Mouse (Mus musculus): ENCODE data around the gene Ntng2. TPM values are rescaled to one million over a fixed set of nuclear protein-coding genes. Genes with fewer than 3 reads are reported as not detected.
A peak's percentile ranks its signal among the peaks of the same experiment; 100 is the strongest.

Gene Ntng2
- total RNA-seq, 2 experiments from 2014 or later: 82.4 to 90.1 TPM

DNA sequence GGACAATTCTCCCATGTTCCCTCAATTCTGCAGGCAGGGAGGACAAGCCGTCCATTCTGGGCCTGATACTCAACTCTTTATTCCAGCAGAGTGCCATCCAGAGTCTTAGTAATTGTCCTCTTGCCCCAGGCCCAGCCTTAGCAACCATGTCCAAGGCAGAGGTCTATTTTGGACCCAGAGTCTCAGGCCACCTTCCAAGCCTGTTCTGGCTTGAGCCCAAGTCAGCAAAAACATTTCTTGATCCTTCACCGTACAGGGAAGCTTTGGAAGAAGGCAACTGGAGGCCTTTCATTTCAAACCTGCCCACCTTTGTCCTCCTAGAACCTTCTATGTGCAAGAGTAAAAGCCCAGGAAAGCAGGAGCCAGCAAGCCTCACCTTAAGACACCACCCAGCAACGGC lies 17.8 kb downstream of the Ntng2 start:
- intact Hi-C loops (cut with DNase I): loop anchor here (5.0 kb wide), 1 partner anchor 232 kb away; no protein-coding TSS in a partner anchor
- DNase-seq (ENCODE audit: extremely low spot score in 1 of 2, low spot score in 2 of 2): no peak
- TF ChIP-seq CTCF (IDR thresholded peaks at IDR 0.05): no peak
- Histone ChIP-seq H3K4me3 (no peak overlapping the region), H3K27ac (no peak overlapping the region; the same call in 1 of the 2 replicates)

- H3K27ac ChIP-seq: no peak overlapping the region
- H3K4me3 ChIP-seq: no peak overlapping the region
- intact Hi-C loops (cut with DNase I): no loop called here
- no peak for DNase-seq (ENCODE audit: extremely low spot score in 1 of 2, low spot score in 2 of 2)
- TF ChIP-seq CTCF (IDR thresholded peaks at IDR 0.05): no peak
Measured at GRCm38 (mm10) chr2:29234002-29234401, 18.8 kb downstream of the Ntng2 start.

DNA sequence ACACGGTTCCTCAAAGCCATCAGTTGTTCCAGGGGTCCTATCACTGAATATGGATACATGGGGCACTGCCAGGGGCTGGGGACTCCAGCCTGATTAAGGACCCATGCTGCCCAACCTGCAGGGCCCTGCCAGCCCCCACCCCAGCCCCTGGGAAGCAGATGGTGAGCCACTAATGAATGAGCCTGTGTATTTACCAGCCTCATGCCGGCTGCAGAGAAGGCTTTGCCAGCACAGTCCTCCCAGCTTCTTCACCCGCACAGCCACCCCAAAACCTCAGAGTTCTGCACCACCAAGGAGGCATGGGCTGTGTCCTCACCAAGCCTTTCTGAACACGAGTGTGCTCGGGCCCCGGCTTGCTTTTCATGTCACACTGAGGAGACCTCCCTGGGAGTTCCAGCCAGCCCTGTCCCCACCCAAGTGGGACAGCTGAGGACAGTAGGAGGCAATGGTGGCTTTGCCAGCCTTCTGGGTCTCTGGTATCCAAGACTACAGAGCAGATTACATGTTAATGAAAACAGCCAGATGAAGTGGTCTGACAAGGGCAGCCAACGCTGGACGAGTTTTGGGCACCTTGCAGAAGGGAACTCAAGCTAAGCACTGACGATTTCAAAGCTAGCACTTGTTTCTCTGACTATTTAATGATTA lies 22.5 kb downstream of the Ntng2 start:
- no peak for DNase-seq (ENCODE audit: extremely low spot score in 1 of 2, low spot score in 2 of 2)
- Histone ChIP-seq H3K4me3 (no peak overlapping the region), H3K27ac (no peak overlapping the region)
- intact Hi-C loops (cut with DNase I): no loop called here
- TF ChIP-seq CTCF (IDR thresholded peaks at IDR 0.05): no peak

DNA sequence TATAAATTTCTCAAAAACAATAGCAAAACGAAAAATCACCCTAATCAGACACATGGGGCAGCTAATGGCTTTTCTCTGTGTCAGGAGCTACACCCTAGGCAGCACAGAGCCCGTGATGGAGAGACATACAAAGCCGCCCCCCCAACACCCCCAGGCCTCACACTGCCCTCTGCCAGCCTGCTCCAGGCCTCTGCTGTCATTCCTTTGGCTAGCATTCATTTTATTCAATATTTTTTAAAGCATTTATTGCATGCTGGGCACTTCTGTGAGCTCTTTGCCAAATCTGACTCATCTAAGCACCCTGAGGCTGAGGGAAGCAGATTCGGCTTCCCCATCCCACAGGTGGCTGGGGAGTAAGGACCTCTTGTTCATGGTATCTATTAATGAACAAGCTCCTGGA lies 26.1 kb downstream of the Ntng2 start:
- H3K27ac ChIP-seq: no peak overlapping the region
- no peak for TF ChIP-seq CTCF (IDR thresholded peaks at IDR 0.05)
- no peak overlapping the region for H3K4me3 ChIP-seq
- intact Hi-C loops (cut with DNase I): no loop called here
- no peak for DNase-seq (ENCODE audit: extremely low spot score in 1 of 2, low spot score in 2 of 2)

DNA sequence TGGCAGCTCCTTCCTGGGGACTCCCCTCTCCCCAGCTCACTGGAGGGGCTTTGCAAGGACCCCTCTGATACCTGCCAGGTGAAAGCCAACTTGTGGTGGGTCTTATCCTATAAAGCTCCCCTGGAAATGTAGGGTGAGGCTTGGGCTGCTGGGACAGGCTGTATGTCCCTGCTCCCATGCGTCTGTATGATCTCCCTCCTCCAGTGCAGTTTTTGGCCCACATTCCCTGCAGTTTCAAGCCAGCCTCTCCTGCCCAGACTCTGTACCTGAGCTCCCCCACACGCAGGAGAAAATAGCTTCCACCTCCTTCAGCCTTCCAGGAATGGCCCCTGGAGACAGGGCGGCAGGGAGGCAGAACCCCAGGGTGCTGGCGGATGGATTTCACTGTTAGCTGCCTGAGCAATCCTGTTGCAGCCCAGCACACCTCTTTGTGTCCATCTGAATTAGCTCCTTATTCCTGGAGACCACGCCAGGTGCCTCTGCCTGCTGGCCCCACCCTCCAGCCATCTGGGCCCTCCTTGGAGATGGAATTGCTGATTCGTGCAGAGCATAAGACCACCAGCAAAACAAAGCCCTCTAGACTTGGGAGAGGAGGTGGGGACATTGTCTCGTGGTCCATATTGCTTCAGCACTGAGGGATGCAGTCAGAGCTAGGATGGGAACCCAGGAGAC lies 29.1 kb downstream of the Ntng2 start:
- DNase-seq (ENCODE audit: extremely low spot score in 1 of 2, low spot score in 2 of 2): no peak
- Histone ChIP-seq H3K4me3 (no peak overlapping the region), H3K27ac (peak overlapping the region; percentile 36; the same call in 1 of the 2 replicates)
- TF ChIP-seq CTCF (IDR thresholded peaks at IDR 0.05): no peak
- intact Hi-C loops (cut with DNase I): no loop called here

DNA sequence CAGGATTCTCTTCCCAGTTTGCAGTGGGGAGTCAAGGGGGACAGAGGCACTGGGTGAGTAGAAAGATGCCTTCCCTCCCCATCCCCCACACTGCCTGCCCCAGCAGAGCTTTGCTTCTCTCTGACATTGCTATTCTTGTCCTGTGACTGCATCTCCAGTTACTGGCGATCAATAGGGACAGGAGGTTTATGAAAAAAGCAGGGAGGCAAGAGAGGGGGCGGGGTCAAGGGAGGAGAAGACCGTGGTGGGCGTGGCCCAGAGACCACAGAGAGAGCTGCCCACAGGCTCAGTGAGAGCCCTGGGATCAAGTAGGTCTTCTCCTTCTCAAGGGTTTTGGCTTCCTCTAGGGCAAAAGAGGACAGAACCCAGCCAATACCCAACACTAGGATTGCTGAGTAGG lies 30.5 kb downstream of the Ntng2 start:
- no peak overlapping the region for H3K4me3 ChIP-seq
- TF ChIP-seq CTCF (IDR thresholded peaks at IDR 0.05): no peak
- H3K27ac ChIP-seq: no peak overlapping the region
- no peak for DNase-seq (ENCODE audit: extremely low spot score in 1 of 2, low spot score in 2 of 2)
- intact Hi-C loops (cut with DNase I): no loop called here

- H3K4me3 ChIP-seq: no peak overlapping the region
- no peak for DNase-seq (ENCODE audit: extremely low spot score in 1 of 2, low spot score in 2 of 2)
- intact Hi-C loops (cut with DNase I): no loop called here
- no peak for TF ChIP-seq CTCF (IDR thresholded peaks at IDR 0.05)
- no peak overlapping the region; the same call in 1 of the 2 replicates for H3K27ac ChIP-seq
Measured at GRCm38 (mm10) chr2:29218831-29219230, 34.0 kb downstream of the Ntng2 start.

DNA sequence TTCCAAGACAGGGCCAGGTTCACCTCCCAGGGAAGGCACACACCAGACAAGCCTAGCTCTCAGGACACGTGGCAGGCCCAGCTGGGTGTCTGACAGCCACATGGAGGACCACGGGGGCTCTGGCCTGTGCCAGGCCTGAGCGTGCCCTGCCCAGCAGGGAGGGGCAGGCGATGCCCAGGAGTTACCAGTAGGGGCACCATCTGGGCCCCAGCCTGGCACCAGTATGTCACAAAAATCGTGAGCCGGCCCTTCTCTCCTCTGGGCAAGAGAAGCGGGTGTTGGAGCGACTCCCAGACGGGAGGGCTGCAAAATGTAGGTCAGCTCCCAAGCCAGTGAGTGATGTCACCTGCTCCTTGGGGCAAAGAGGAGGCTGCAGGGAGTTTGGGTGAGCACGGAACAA lies 34.9 kb downstream of the Ntng2 start:
- peak; percentile 53 for TF ChIP-seq CTCF (IDR thresholded peaks at IDR 0.05)
- peak; percentile 50 to 68 for DNase-seq (ENCODE audit: extremely low spot score in 1 of 2, low spot score in 2 of 2)
- Histone ChIP-seq H3K4me3 (no peak overlapping the region), H3K27ac (peak overlapping the region; percentile 48; the same call in 1 of the 2 replicates)
- intact Hi-C loops (cut with DNase I): no loop called here

GRCm38 (mm10) chr2:29217042-29217441 lies 35.8 kb downstream of the Ntng2 start:
- no peak for DNase-seq (ENCODE audit: extremely low spot score in 1 of 2, low spot score in 2 of 2)
- no peak for TF ChIP-seq CTCF (IDR thresholded peaks at IDR 0.05)
- H3K4me3 ChIP-seq: no peak overlapping the region
- no peak overlapping the region for H3K27ac ChIP-seq
- intact Hi-C loops (cut with DNase I): no loop called here

DNA sequence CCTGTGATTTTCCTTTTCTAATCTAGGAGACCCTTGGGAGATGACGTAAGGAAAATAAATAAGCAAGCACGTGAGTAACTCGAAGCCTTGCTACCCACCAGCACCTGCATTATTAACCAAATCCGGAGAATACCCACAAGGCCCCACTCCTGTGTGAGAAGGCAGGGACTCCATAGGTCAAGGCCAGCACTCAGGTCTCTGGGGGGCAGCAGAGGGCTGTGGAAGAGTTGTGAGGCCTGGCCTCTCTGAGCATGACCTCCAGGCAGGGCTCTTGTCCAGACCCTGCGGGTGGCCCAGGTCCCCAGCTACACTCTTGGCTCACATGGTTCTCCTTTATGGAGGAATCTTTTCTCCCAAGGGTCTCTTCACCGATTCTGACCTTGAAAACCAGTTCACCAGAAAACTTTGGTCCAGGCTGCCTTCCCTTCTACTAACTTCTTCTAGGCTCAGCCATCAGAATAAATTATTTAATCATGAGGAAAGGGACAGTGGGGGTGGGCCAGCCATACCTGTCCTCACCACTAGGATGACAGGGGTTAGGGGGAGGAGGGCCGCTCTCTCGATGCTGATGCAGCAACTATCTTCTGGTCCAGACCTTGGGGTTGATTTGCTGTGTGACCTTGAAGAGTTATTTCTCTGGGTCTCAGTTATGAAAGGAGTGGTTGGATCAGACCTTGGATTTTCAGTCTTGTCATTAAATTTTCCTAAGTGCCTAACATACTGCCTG lies 36.4 kb downstream of the Ntng2 start:
- no peak overlapping the region for H3K27ac ChIP-seq
- peak; percentile 54 for TF ChIP-seq CTCF (IDR thresholded peaks at IDR 0.05)
- H3K4me3 ChIP-seq: no peak overlapping the region
- intact Hi-C loops (cut with DNase I): loop anchor here (1.0 kb wide), 1 partner anchor 21 kb away; no protein-coding TSS in a partner anchor
- DNase-seq (ENCODE audit: extremely low spot score in 1 of 2, low spot score in 2 of 2): peak; percentile 47 to 48

- Histone ChIP-seq H3K27ac (no peak overlapping the region), H3K4me3 (no peak overlapping the region)
- intact Hi-C loops (cut with DNase I): no loop called here
- TF ChIP-seq CTCF (IDR thresholded peaks at IDR 0.05): no peak
- no peak for DNase-seq (ENCODE audit: extremely low spot score in 1 of 2, low spot score in 2 of 2)
Measured at GRCm38 (mm10) chr2:29206156-29206555, 46.6 kb downstream of the Ntng2 start.
